Mouse (Mus musculus): ENCODE data around the gene Ikzf3. TPM values are rescaled to one million over a fixed set of nuclear protein-coding genes. Genes with fewer than 3 reads are reported as not detected.

The Ikzf3 gene
- polyA plus RNA-seq, 1 experiment from 2014 or later = 0.24 TPM

DNA sequence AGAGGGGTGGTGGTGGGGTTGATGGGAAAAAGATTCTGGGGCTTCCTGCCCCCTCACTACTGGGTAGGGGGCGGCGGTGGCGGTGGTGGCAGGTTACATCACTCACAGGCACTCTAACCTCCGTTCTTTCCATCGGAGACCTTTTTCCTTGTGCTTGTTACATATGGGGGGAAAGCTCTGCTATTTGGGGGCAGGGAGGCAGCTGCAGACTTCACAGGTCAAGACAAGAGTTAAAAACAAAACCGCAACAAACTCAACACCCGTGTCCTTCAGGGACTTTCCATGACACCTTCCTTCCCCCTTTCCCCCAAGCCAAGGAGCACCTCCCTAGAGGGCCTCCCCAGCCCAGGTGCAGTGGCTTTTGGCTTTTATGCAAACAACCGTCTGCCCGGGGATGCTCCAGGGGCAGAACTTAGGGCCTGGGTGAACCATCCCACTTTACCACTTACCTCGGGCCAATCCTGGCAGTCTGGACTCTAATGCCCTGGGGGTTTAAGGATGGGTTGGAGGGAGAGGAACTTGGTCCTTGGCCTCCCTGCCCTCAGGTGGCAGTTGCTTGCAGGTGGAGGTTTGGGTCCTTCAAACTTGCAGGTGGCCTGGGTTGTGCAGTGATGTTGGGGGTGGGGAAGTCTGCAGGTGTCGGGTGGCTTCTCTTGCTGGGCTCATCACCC lies 86.6 kb downstream of the Ikzf3 start:
- Histone ChIP-seq H3K9me3 (no peaks in the 10 kb centered on the region), H3K36me3 (peaks cover 10% of the 10 kb centered on the region; the same call in 1 of the 2 replicates), H3K9ac (no peak overlapping the region), H3K4me2 (replicated peaks) (no peak overlapping the region), H3K4me3 (replicated peaks) (no peak overlapping the region), H3K4me1 (replicated peaks) (peaks cover 6% of the 10 kb centered on the region; the same call in 1 of the 2 replicates), H3K27me3 (replicated peaks) (peaks cover 16% of the 10 kb centered on the region), H3K27ac (no peak overlapping the region)
- ATAC-seq = no peak
- 40% methylated on average over 11 of the region's 11 CpGs for WGBS

GRCm38 (mm10) chr11:98458121-98458990 lies 87.5 kb downstream of the Ikzf3 start:
- Histone ChIP-seq H3K9ac (peak overlapping the region; percentile 61), H3K27me3 (replicated peaks) (peaks cover 16% of the 10 kb centered on the region), H3K4me2 (replicated peaks) (peak overlapping the region; percentile 93), H3K4me1 (replicated peaks) (peaks cover 6% of the 10 kb centered on the region; the same call in 1 of the 2 replicates), H3K4me3 (replicated peaks) (peak overlapping the region; percentile 61), H3K36me3 (peaks cover 17% of the 10 kb centered on the region), H3K9me3 (no peaks in the 10 kb centered on the region), H3K27ac (no peak overlapping the region)
- 4% methylated on average over 28 of the region's 30 CpGs for WGBS
- ATAC-seq = peak; percentile 27; the same call in 1 of the 2 replicates

GRCm38 (mm10) chr11:98457367-98458120 lies 88.3 kb downstream of the Ikzf3 start:
- peak overlapping the region; percentile 93 for H3K4me2 ChIP-seq (replicated peaks)
- ATAC-seq = peak; percentile 92
- H3K27ac ChIP-seq = 0 out of 2 replicates have a peak overlapping the region, but pooled peaks have one; percentile 23
- H3K4me1 ChIP-seq (replicated peaks) = peaks cover 6% of the 10 kb centered on the region; the same call in 1 of the 2 replicates
- H3K9me3 ChIP-seq = no peaks in the 10 kb centered on the region
- peak overlapping the region; percentile 61 for H3K9ac ChIP-seq
- H3K27me3 ChIP-seq (replicated peaks) = peaks cover 16% of the 10 kb centered on the region
- 0% methylated on average over 58 of the region's 64 CpGs for WGBS
- H3K4me3 ChIP-seq (replicated peaks) = peak overlapping the region; percentile 61
- H3K36me3 ChIP-seq = peaks cover 21% of the 10 kb centered on the region

DNA sequence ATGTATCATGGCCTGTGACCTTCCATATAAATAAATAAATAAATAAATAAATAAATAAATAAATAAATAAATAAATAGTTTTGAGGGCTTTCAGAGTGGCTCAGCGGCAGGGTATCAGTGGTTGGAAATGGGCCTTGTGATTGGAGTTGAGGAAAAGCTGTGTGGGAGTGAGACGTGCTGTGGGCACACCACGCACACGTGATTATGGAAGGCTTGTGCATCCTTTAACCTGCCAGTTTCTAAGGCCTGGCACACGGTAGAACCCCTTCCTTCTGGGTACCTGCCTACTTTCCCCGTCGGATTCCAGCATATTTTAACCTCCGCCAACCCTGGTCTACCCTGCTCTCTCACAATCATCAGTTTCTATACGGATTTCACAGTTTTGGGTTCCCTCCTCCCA lies 88.9 kb downstream of the Ikzf3 start:
- Histone ChIP-seq H3K9me3 (no peaks in the 10 kb centered on the region), H3K27me3 (replicated peaks) (peaks cover 16% of the 10 kb centered on the region), H3K36me3 (peaks cover 21% of the 10 kb centered on the region), H3K4me2 (replicated peaks) (peak overlapping the region; percentile 93), H3K4me3 (replicated peaks) (peak overlapping the region; percentile 61), H3K27ac (0 out of 2 replicates have a peak overlapping the region, but pooled peaks have one; percentile 23), H3K4me1 (replicated peaks) (peaks cover 6% of the 10 kb centered on the region; the same call in 1 of the 2 replicates), H3K9ac (peak overlapping the region; percentile 61; the same call in 1 of the 2 replicates)
- WGBS = 19% methylated on average over 9 of the region's 9 CpGs
- ATAC-seq = peak; percentile 18; the same call in 1 of the 2 replicates

DNA sequence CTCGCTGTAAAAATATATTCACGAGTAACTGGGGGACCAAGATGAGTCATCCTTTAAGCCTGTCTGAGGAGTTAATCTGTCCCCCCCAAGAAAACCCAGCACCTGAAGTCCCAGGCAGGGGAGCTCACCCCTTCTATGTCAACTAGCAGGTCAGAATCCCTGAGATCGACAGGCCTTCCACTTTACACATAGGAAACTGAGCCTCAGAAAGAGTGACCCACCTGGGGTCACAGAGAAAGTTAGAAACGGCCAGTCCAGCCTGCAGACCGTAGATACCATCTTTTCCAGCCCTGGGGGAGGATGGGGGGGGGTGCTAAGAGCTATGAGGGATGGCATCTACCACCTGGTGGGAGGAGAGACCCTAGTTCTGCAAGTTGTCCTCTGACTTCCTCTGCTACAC lies 89.3 kb downstream of the Ikzf3 start:
- peaks cover 6% of the 10 kb centered on the region; the same call in 1 of the 2 replicates for H3K4me1 ChIP-seq (replicated peaks)
- no peak overlapping the region for H3K9ac ChIP-seq
- peak overlapping the region; percentile 93; the same call in 1 of the 2 replicates for H3K4me2 ChIP-seq (replicated peaks)
- 0 out of 2 replicates have a peak overlapping the region, but pooled peaks have one; percentile 22 for H3K27ac ChIP-seq
- H3K4me3 ChIP-seq (replicated peaks) = no peak overlapping the region
- ATAC-seq = no peak
- no peaks in the 10 kb centered on the region for H3K9me3 ChIP-seq
- peaks cover 21% of the 10 kb centered on the region for H3K36me3 ChIP-seq
- peaks cover 16% of the 10 kb centered on the region for H3K27me3 ChIP-seq (replicated peaks)
- 56% methylated on average over 5 of the region's 5 CpGs for WGBS

GRCm38 (mm10) chr11:98455484-98455883 lies 90.3 kb downstream of the Ikzf3 start:
- Histone ChIP-seq H3K9ac (no peak overlapping the region), H3K9me3 (no peaks in the 10 kb centered on the region), H3K27ac (no peak overlapping the region), H3K4me3 (replicated peaks) (no peak overlapping the region), H3K27me3 (replicated peaks) (peaks cover 16% of the 10 kb centered on the region), H3K4me1 (replicated peaks) (peaks cover 8% of the 10 kb centered on the region; the same call in 1 of the 2 replicates), H3K4me2 (replicated peaks) (no peak overlapping the region), H3K36me3 (peaks cover 21% of the 10 kb centered on the region)
- WGBS = 80% methylated on average over 4 of the region's 4 CpGs
- no peak for ATAC-seq

- no peaks in the 10 kb centered on the region for H3K9me3 ChIP-seq
- H3K4me1 ChIP-seq (replicated peaks) = peaks cover 20% of the 10 kb centered on the region; the same call in 1 of the 2 replicates
- no peak overlapping the region for H3K4me3 ChIP-seq (replicated peaks)
- WGBS = 72% methylated on average over 20 of the region's 20 CpGs
- ATAC-seq = no peak
- H3K27me3 ChIP-seq (replicated peaks) = peaks cover 2% of the 10 kb centered on the region; the same call in 1 of the 2 replicates
- peaks cover 15% of the 10 kb centered on the region for H3K36me3 ChIP-seq
- H3K27ac ChIP-seq = no peak overlapping the region
- no peak overlapping the region for H3K9ac ChIP-seq
- H3K4me2 ChIP-seq (replicated peaks) = peak overlapping the region; percentile 50
Observed at GRCm38 (mm10) chr11:98449921-98450771, 95.7 kb downstream of the Ikzf3 start.

GRCm38 (mm10) chr11:98449419-98449818 lies 96.4 kb downstream of the Ikzf3 start:
- H3K9ac ChIP-seq = peak overlapping the region; percentile 21; the same call in 1 of the 2 replicates
- H3K27ac ChIP-seq = no peak overlapping the region
- 62% methylated on average over 3 of the region's 3 CpGs for WGBS
- no peaks in the 10 kb centered on the region for H3K9me3 ChIP-seq
- no peak for ATAC-seq
- H3K36me3 ChIP-seq = peaks cover 11% of the 10 kb centered on the region
- H3K4me1 ChIP-seq (replicated peaks) = peaks cover 21% of the 10 kb centered on the region; the same call in 1 of the 2 replicates
- H3K4me2 ChIP-seq (replicated peaks) = peak overlapping the region; percentile 50
- H3K27me3 ChIP-seq (replicated peaks) = peaks cover 2% of the 10 kb centered on the region; the same call in 1 of the 2 replicates
- H3K4me3 ChIP-seq (replicated peaks) = peak overlapping the region; percentile 46

GRCm38 (mm10) chr11:98448191-98448790 lies 97.5 kb downstream of the Ikzf3 start:
- H3K27me3 ChIP-seq (replicated peaks) = peaks cover 2% of the 10 kb centered on the region; the same call in 1 of the 2 replicates
- peaks cover 4% of the 10 kb centered on the region; the same call in 1 of the 2 replicates for H3K36me3 ChIP-seq
- WGBS = 24% methylated on average over 13 of the region's 13 CpGs

DNA sequence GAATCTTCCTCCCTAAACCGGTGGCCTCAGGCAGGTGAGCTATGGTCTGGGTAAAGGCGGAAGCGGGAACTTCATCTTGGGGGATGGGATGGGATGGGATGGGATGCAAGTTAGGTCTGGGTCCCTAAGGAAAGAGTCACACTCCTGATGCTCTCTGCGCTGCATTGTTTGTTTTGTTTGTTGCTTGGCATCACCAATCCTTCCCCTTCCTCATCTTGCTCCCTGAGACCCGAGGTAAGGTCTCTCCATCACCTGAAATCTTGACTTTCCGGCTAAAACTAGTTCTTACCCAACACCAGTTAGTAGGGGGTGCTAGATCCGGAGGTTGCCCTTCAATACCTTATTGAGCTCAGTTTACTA lies 98.4 kb downstream of the Ikzf3 start:
- peak overlapping the region; percentile 51 for H3K4me2 ChIP-seq (replicated peaks)
- peaks cover 21% of the 10 kb centered on the region; the same call in 1 of the 2 replicates for H3K4me1 ChIP-seq (replicated peaks)
- WGBS = 13% methylated on average over 7 of the region's 7 CpGs
- no peaks in the 10 kb centered on the region for H3K36me3 ChIP-seq
- H3K27me3 ChIP-seq (replicated peaks) = peaks cover 2% of the 10 kb centered on the region; the same call in 1 of the 2 replicates
- H3K27ac ChIP-seq = peak overlapping the region; percentile 94
- H3K9ac ChIP-seq = peak overlapping the region; percentile 62
- peak overlapping the region; percentile 46 for H3K4me3 ChIP-seq (replicated peaks)
- H3K9me3 ChIP-seq = no peaks in the 10 kb centered on the region; the same call in 1 of the 2 replicates
- no peak for ATAC-seq

More at GRCm38 (mm10) chr11:98448191-98448790, 97.5 kb downstream of the Ikzf3 start:
- Histone ChIP-seq H3K9ac (peak overlapping the region; percentile 62; the same call in 1 of the 2 replicates), H3K9me3 (no peaks in the 10 kb centered on the region; the same call in 1 of the 2 replicates), H3K4me3 (replicated peaks) (peak overlapping the region; percentile 46), H3K4me2 (replicated peaks) (peak overlapping the region; percentile 51), H3K27ac (peak overlapping the region; percentile 94), H3K4me1 (replicated peaks) (peaks cover 21% of the 10 kb centered on the region; the same call in 1 of the 2 replicates)
- ATAC-seq = peak; percentile 76

Measured in intestine, embryonic 15.5 days (tissue).